Mouse (Mus musculus) heart, adult 2 months (tissue): Measurements from ENCODE around the gene Hdac4. TPM values are rescaled to one million over a fixed set of nuclear protein-coding genes. Genes with fewer than 3 reads are reported as not detected.

Experiments used
- DNase-seq, 2 experiments: peaks; one replicate each; pipeline ENCODE4 v3.0.0; 2021
- H3K27ac ChIP-seq: fragments of 200-600 bp; 2 replicates; pipeline ENCODE4 v1.8.1; 2022
- H3K27me3 ChIP-seq: fragments of 200-500 bp; 2 replicates; pipeline ENCODE4 v1.6.1; 2012; ENCODE audit warnings: mild to moderate bottlenecking, low read length, inconsistent platforms, mixed read lengths; ENCODE audit not compliant: control insufficient read depth, insufficient read depth
- H3K36me3 ChIP-seq: fragments of 200-500 bp; 2 replicates; pipeline ENCODE4 v1.6.1; 2012; ENCODE audit warnings: low read length, inconsistent platforms; ENCODE audit not compliant: control insufficient read depth, insufficient read depth
- H3K4me1 ChIP-seq: fragments of 200-500 bp; 2 replicates; pipeline ENCODE4 v1.6.1; 2011; ENCODE audit warnings: low read length; ENCODE audit not compliant: control insufficient read depth, insufficient read depth
- H3K4me3 ChIP-seq: fragments of 200-600 bp; 2 replicates; pipeline ENCODE4 v1.8.1; 2022
- H3K79me2 ChIP-seq: fragments of 200-500 bp; replicated peaks from 2 replicates; pipeline ENCODE4 v1.6.1; 2012; ENCODE audit warnings: mild to moderate bottlenecking, inconsistent platforms, low read length, moderate library complexity, mixed read lengths; ENCODE audit not compliant: control insufficient read depth, insufficient read depth
- H3K9ac ChIP-seq: fragments of 200-500 bp; 2 replicates; pipeline ENCODE4 v1.6.1; 2012; ENCODE audit warnings: low read depth, mild to moderate bottlenecking, control low read depth, inconsistent platforms, low read length, mixed read lengths
- CTCF ChIP-seq: fragments of 200-600 bp; IDR thresholded peaks from 2 replicates; pipeline ENCODE4 v1.8.1; 2022; ENCODE audit warnings: antibody characterized with exemption, mild to moderate bottlenecking, moderate library complexity
- EP300 ChIP-seq: fragments of 200-500 bp; IDR thresholded peaks from 2 replicates; pipeline ENCODE4 v1.6.1; 2011; ENCODE audit warnings: low read depth, low read length, control low read depth; ENCODE audit not compliant: insufficient read depth
- POLR2A ChIP-seq: fragments of 200-500 bp; IDR thresholded peaks from 2 replicates; pipeline ENCODE4 v1.6.1; 2011; ENCODE audit warnings: mild to moderate bottlenecking, low read depth, low read length, control low read depth; ENCODE audit not compliant: insufficient read depth
- WGBS: fragments of 180-500 bp; shearing (Covaris S2); methylation state at CpG from one replicate; pipeline ENCODE4 v1.1.7; 2018; 5-methylcytosine and 5-hydroxymethylcytosine counted together
- intact Hi-C: fragments of 180-260 bp; cut with DNase I; formaldehyde crosslinking; loops from one replicate; pipeline ENCODE4 v1.15.1; 2025
- polyA plus RNA-seq: library from polyadenylated mRNA; depleted of rRNA; stranded (reverse); fragments of >200 nt; gene quantifications from 2 replicates; pipeline ENCODE4 v1.2.3, GENCODE M21; 2012
- total RNA-seq, 2 experiments: library from RNA; stranded (reverse); gene quantifications; 2 replicates each; pipeline ENCODE4 v1.2.3; 2021

Gene Hdac4
- total and polyA plus RNA-seq, 3 experiments, result 15.6 to 45.1 (median 41.3) TPM

DNA sequence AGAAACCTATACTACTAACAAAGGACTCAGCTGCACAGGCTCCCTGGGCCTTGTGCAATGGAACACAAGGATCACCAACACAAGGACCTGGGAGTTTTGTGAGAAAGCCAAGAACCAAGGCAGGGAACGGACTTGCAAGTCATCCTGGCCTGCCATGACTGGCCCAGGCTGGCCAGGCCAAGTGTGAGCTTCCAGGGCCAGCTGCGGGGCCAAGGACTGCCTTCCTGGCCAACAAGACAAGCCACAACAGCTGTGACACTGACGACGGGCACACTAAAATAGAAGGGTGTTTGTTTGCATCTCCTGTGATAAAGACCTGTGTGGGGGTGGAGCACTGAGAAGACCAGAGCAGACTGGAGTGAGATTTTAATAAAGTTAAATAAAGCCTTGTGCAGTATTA is 96.0 kb downstream of the Hdac4 start:
- intact Hi-C loops, result no loop called here
- DNase-seq, result peak; percentile 52 to 82
- peaks cover 6% of the 10 kb centered on the region; the same call in 1 of the 2 replicates for H3K79me2 ChIP-seq
- peaks cover 9% of the 10 kb centered on the region for H3K36me3 ChIP-seq
- H3K27me3 ChIP-seq, result no peaks in the 10 kb centered on the region
- H3K4me1 ChIP-seq, result peaks cover 28% of the 10 kb centered on the region
- no peak overlapping the region for H3K4me3 ChIP-seq
- peak overlapping the region; percentile 90 for H3K27ac ChIP-seq
- 30% methylated on average over 4 of the region's 4 CpGs for WGBS
- TF ChIP-seq CTCF (no peak), EP300 (0 out of 2 replicates have a peak, but pooled peaks have one; percentile 38)
- H3K9ac ChIP-seq, result no peak overlapping the region

DNA sequence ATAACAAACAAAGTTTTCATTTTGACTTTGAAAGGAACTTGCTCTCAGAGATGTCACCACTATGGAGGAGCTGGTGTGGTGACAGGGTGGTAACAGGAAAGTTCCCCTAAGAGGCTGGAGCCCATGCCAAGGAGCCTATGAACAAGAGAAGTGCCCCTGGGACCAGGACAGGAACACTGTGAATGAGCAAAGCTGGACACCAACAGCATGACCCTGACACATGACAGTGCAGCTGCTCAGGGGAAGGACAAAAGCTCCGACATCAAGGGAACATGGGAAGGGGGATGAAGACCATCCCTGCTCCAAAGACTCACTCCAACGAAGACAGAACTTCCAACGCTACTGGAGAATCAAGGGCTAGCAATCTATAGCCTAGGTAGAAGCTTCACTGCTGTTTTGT is 97.0 kb downstream of the Hdac4 start:
- WGBS, result 65% methylated on average over 3 of the region's 3 CpGs
- no peak for DNase-seq
- H3K9ac ChIP-seq, result no peak overlapping the region
- peaks cover 24% of the 10 kb centered on the region for H3K4me1 ChIP-seq
- peak overlapping the region; percentile 90 for H3K27ac ChIP-seq
- intact Hi-C loops, result no loop called here
- H3K36me3 ChIP-seq, result peaks cover 9% of the 10 kb centered on the region
- TF ChIP-seq POLR2A, result no peak
- no peak for TF ChIP-seq EP300
- TF ChIP-seq CTCF, result no peak
- peaks cover 6% of the 10 kb centered on the region; the same call in 1 of the 2 replicates for H3K79me2 ChIP-seq
- no peaks in the 10 kb centered on the region for H3K27me3 ChIP-seq
- H3K4me3 ChIP-seq, result no peak overlapping the region

DNA sequence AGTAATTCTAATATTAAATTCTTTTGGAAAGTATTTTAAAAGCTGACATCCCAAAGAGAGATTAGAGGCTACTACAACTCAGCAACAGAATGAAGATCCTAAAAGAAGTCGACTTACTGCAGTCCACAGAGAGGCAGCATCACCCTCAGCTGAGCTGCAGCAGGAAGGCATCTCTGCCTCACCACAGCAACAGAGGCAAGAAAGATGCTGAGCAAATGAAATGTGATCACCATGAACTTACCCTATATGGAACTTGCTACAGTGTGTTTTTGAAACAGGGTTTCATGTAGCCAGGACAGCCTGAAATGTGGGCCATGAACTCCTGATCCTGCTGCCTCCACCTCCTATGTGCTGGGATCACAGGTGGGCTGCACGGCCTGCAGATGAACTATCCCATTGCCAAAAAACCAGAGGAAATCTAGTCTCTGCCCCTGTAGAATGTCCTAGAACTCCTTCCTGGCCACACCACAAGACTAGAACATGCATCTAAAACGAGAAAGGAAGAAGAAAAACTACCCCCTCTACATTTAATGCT is 98.4 kb downstream of the Hdac4 start:
- Histone ChIP-seq H3K36me3 (peaks cover 7% of the 10 kb centered on the region), H3K27ac (no peak overlapping the region), H3K79me2 (peaks cover 2% of the 10 kb centered on the region; the same call in 1 of the 2 replicates), H3K4me1 (peaks cover 19% of the 10 kb centered on the region), H3K9ac (no peak overlapping the region), H3K27me3 (no peaks in the 10 kb centered on the region), H3K4me3 (no peak overlapping the region)
- no peak for DNase-seq
- 55% methylated on average over 3 of the region's 3 CpGs for WGBS
- intact Hi-C loops, result no loop called here
- no peak for TF ChIP-seq EP300
- TF ChIP-seq CTCF, result no peak
- TF ChIP-seq POLR2A, result no peak

GRCm38 (mm10) chr1:92092286-92092685 is 103.2 kb downstream of the Hdac4 start:
- 64% methylated on average over 4 of the region's 4 CpGs for WGBS

DNA sequence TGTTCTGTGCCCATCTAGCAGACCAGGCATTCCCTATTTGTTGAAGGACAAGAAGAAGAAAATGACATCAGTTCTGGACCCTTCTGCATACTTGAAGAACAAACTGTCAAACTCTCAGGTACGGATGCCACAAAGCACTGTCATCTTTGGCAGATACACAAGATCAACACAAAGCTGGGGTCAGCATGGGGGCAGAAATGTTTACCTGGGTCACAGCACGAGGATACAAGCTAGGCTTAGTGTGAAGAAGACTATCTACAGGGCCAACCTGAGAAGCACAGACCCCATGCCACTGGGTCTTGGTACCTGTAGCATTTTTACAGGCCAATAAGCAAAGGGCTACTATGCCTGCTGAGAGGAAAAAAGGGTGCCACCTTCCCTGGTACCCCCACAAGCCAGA is 107.7 kb downstream of the Hdac4 start:
- WGBS, result 67% methylated on average over 2 of the region's 2 CpGs
- Histone ChIP-seq H3K27me3 (no peaks in the 10 kb centered on the region), H3K27ac (no peak overlapping the region), H3K9ac (no peak overlapping the region), H3K79me2 (peaks cover 4% of the 10 kb centered on the region), H3K4me1 (peaks cover 29% of the 10 kb centered on the region), H3K36me3 (peaks cover 7% of the 10 kb centered on the region), H3K4me3 (no peak overlapping the region)
- intact Hi-C loops, result no loop called here
- DNase-seq, result no peak
- TF ChIP-seq EP300, result no peak

More at GRCm38 (mm10) chr1:92092286-92092685, 103.2 kb downstream of the Hdac4 start:
- peak in 1 of 2 experiments; percentile 14 for DNase-seq
- no peak overlapping the region for H3K4me3 ChIP-seq
- H3K36me3 ChIP-seq, result no peaks in the 10 kb centered on the region
- H3K27ac ChIP-seq, result no peak overlapping the region; the same call in 1 of the 2 replicates
- intact Hi-C loops, result no loop called here
- H3K79me2 ChIP-seq, result peaks cover 2% of the 10 kb centered on the region; the same call in 1 of the 2 replicates
- H3K9ac ChIP-seq, result no peak overlapping the region
- no peak for TF ChIP-seq POLR2A
- no peak for TF ChIP-seq EP300
- no peak for TF ChIP-seq CTCF
- peaks cover 8% of the 10 kb centered on the region for H3K4me1 ChIP-seq
- no peaks in the 10 kb centered on the region for H3K27me3 ChIP-seq

DNA sequence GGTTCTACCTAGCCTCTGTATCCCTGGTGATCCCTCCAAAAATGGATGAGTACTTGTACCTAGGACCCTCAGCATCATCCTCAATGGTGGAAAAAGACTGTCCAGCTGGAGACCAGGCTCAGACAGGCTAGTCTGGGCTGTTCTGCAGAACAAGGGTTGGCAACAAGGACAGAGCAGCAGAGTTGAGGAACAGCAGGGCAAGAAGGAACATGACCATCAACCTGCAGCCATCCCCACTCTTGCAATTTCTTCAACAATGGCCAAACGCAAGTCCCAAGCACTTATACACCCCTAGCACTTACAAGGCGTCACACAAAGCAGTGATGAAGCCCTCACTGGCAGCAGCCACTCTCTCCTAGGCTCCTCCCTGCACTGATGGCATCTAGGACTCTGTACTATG is 108.2 kb downstream of the Hdac4 start:
- no peak for DNase-seq
- WGBS, result 88% methylated on average over 2 of the region's 2 CpGs
- Histone ChIP-seq H3K9ac (no peak overlapping the region), H3K4me1 (peaks cover 34% of the 10 kb centered on the region), H3K27ac (no peak overlapping the region; the same call in 1 of the 2 replicates), H3K4me3 (no peak overlapping the region), H3K79me2 (peaks cover 4% of the 10 kb centered on the region), H3K36me3 (peaks cover 7% of the 10 kb centered on the region), H3K27me3 (no peaks in the 10 kb centered on the region)
- intact Hi-C loops, result no loop called here
- TF ChIP-seq EP300 (no peak), CTCF (no peak), POLR2A (no peak)
